Mouse (Mus musculus) forebrain, embryonic 12.5 days (tissue): ENCODE measurements around the gene Brinp1. TPM values are rescaled to one million over a fixed set of nuclear protein-coding genes. Genes with fewer than 3 reads are reported as not detected.

Experiments used
- ATAC-seq: fragments of 200-750 bp; cut with Nextera tagmentation; 2 replicates; pipeline ENCODE4 v1.8.0; 2017; ENCODE audit warnings: moderate TSS enrichment; ENCODE audit not compliant: low FRiP score
- H3K27ac ChIP-seq: fragments of 300-500 bp; sonication (generic); 2 replicates; pipeline ENCODE4 v1.5.1; 2016; ENCODE audit warnings: mild to moderate bottlenecking
- H3K27me3 ChIP-seq: fragments of 300-500 bp; sonication (generic); 2 replicates; pipeline ENCODE4 v1.6.1; 2016; ENCODE audit warnings: mild to moderate bottlenecking
- H3K36me3 ChIP-seq: fragments of 300-500 bp; sonication (generic); replicated peaks from 2 replicates; pipeline ENCODE4 v1.6.1; 2016; ENCODE audit warnings: mild to moderate bottlenecking
- H3K4me1 ChIP-seq: fragments of 300-500 bp; sonication (generic); 2 replicates; pipeline ENCODE4 v1.6.1; 2016
- H3K4me2 ChIP-seq: fragments of 300-500 bp; sonication (generic); 2 replicates; pipeline ENCODE4 v1.6.1; 2016; ENCODE audit warnings: mild to moderate bottlenecking, moderate library complexity
- H3K4me3 ChIP-seq: fragments of 300-500 bp; sonication (generic); replicated peaks from 2 replicates; pipeline ENCODE4 v1.5.1; 2016; ENCODE audit warnings: mild to moderate bottlenecking
- H3K9ac ChIP-seq: fragments of 300-500 bp; sonication (generic); 2 replicates; pipeline ENCODE4 v1.6.1; 2016; ENCODE audit warnings: mild to moderate bottlenecking
- H3K9me3 ChIP-seq: fragments of 300-500 bp; sonication (generic); 2 replicates; pipeline ENCODE4 v1.6.1; 2016
- WGBS: fragments of 180-500 bp; shearing (Covaris S2); methylation state at CpG from one replicate; pipeline ENCODE4 v1.1.7; 2016; 5-methylcytosine and 5-hydroxymethylcytosine counted together
- polyA plus RNA-seq: library from polyadenylated mRNA; unstranded; fragments of >200 nt; fragmentation: Nextera tagmentation; extraction: Ambion mirVana; gene quantifications from 2 replicates; pipeline ENCODE4 v1.2.1, GENCODE M21; 2016

Gene Brinp1
- polyA plus RNA-seq, 1 experiment from 2014 or later = 10.8 TPM

GRCm38 (mm10) chr4:68801923-68802855 is 152.0 kb downstream of the Brinp1 start:
- 86% methylated on average over 6 of the region's 6 CpGs for WGBS
- no peak overlapping the region for H3K4me2 ChIP-seq
- H3K36me3 ChIP-seq = no peaks in the 10 kb centered on the region
- no peak overlapping the region for H3K27ac ChIP-seq
- H3K9me3 ChIP-seq = no peaks in the 10 kb centered on the region
- H3K27me3 ChIP-seq = no peaks in the 10 kb centered on the region
- no peak for ATAC-seq
- no peak overlapping the region for H3K9ac ChIP-seq
- no peaks in the 10 kb centered on the region for H3K4me1 ChIP-seq
- H3K4me3 ChIP-seq = no peak overlapping the region

GRCm38 (mm10) chr4:68790003-68790402 is 164.2 kb downstream of the Brinp1 start:
- H3K9me3 ChIP-seq = no peaks in the 10 kb centered on the region
- H3K9ac ChIP-seq = no peak overlapping the region
- no peak overlapping the region for H3K27ac ChIP-seq
- 87% methylated on average over 5 of the region's 5 CpGs for WGBS
- no peak for ATAC-seq
- no peaks in the 10 kb centered on the region for H3K27me3 ChIP-seq
- no peaks in the 10 kb centered on the region for H3K4me1 ChIP-seq
- H3K4me3 ChIP-seq = no peak overlapping the region
- no peaks in the 10 kb centered on the region for H3K36me3 ChIP-seq
- no peak overlapping the region for H3K4me2 ChIP-seq

- H3K9ac ChIP-seq = no peak overlapping the region
- 68% methylated on average over 4 of the region's 4 CpGs for WGBS
- no peak overlapping the region for H3K4me3 ChIP-seq
- no peaks in the 10 kb centered on the region for H3K36me3 ChIP-seq
- no peak for ATAC-seq
- H3K9me3 ChIP-seq = no peaks in the 10 kb centered on the region
- no peaks in the 10 kb centered on the region for H3K27me3 ChIP-seq
- H3K4me1 ChIP-seq = no peaks in the 10 kb centered on the region
- H3K27ac ChIP-seq = no peak overlapping the region
- H3K4me2 ChIP-seq = no peak overlapping the region
These were observed 165.7 kb downstream of the Brinp1 start for GRCm38 (mm10) chr4:68788477-68788999.

- H3K9ac ChIP-seq = no peak overlapping the region
- H3K9me3 ChIP-seq = no peaks in the 10 kb centered on the region
- ATAC-seq = no peak
- H3K27me3 ChIP-seq = no peaks in the 10 kb centered on the region
- H3K36me3 ChIP-seq = no peaks in the 10 kb centered on the region
- no peaks in the 10 kb centered on the region for H3K4me1 ChIP-seq
- 87% methylated on average over 2 of the region's 2 CpGs for WGBS
- H3K27ac ChIP-seq = no peak overlapping the region
- no peak overlapping the region for H3K4me3 ChIP-seq
- no peak overlapping the region for H3K4me2 ChIP-seq
These were observed 166.6 kb downstream of the Brinp1 start for GRCm38 (mm10) chr4:68787642-68788041.

GRCm38 (mm10) chr4:68768256-68768655 is 185.9 kb downstream of the Brinp1 start:
- WGBS = 31% methylated on average over 5 of the region's 5 CpGs
- Histone ChIP-seq H3K4me3 (no peak overlapping the region), H3K4me2 (no peak overlapping the region), H3K9me3 (no peaks in the 10 kb centered on the region), H3K27me3 (no peaks in the 10 kb centered on the region), H3K4me1 (peaks cover 22% of the 10 kb centered on the region), H3K36me3 (no peaks in the 10 kb centered on the region), H3K9ac (no peak overlapping the region), H3K27ac (peak overlapping the region; percentile 53)
- ATAC-seq = no peak; the same call in 1 of the 2 replicates

- WGBS = 42% methylated on average over 5 of the region's 5 CpGs
- peaks cover 22% of the 10 kb centered on the region for H3K4me1 ChIP-seq
These were observed 186.8 kb downstream of the Brinp1 start for GRCm38 (mm10) chr4:68767393-68767792.

GRCm38 (mm10) chr4:68765772-68766573 is 188.2 kb downstream of the Brinp1 start:
- Histone ChIP-seq H3K27me3 (no peaks in the 10 kb centered on the region), H3K9me3 (no peaks in the 10 kb centered on the region), H3K36me3 (no peaks in the 10 kb centered on the region), H3K27ac (0 out of 2 replicates have a peak overlapping the region, but pooled peaks have one; percentile 25), H3K4me3 (no peak overlapping the region), H3K4me2 (no peak overlapping the region), H3K9ac (no peak overlapping the region), H3K4me1 (peaks cover 22% of the 10 kb centered on the region)
- WGBS = 59% methylated on average over 12 of the region's 12 CpGs
- peak; percentile 55 for ATAC-seq

More at GRCm38 (mm10) chr4:68767393-68767792, 186.8 kb downstream of the Brinp1 start:
- Histone ChIP-seq H3K27ac (0 out of 2 replicates have a peak overlapping the region, but pooled peaks have one; percentile 53), H3K4me3 (no peak overlapping the region), H3K36me3 (no peaks in the 10 kb centered on the region), H3K4me2 (no peak overlapping the region), H3K9me3 (no peaks in the 10 kb centered on the region), H3K9ac (no peak overlapping the region), H3K27me3 (no peaks in the 10 kb centered on the region)
- ATAC-seq = peak; percentile 68

GRCm38 (mm10) chr4:68764937-68765336 is 189.3 kb downstream of the Brinp1 start:
- Histone ChIP-seq H3K36me3 (no peaks in the 10 kb centered on the region), H3K4me3 (no peak overlapping the region), H3K9ac (no peak overlapping the region), H3K9me3 (no peaks in the 10 kb centered on the region), H3K4me2 (no peak overlapping the region), H3K27me3 (no peaks in the 10 kb centered on the region), H3K4me1 (peaks cover 22% of the 10 kb centered on the region), H3K27ac (no peak overlapping the region)
- WGBS = 87% methylated on average over 2 of the region's 2 CpGs
- no peak for ATAC-seq

- Histone ChIP-seq H3K9me3 (no peaks in the 10 kb centered on the region), H3K4me3 (no peak overlapping the region), H3K4me2 (no peak overlapping the region), H3K9ac (no peak overlapping the region), H3K27me3 (no peaks in the 10 kb centered on the region), H3K4me1 (no peaks in the 10 kb centered on the region), H3K36me3 (no peaks in the 10 kb centered on the region), H3K27ac (no peak overlapping the region)
- 30% methylated on average over 1 of the region's 1 CpGs for WGBS
- no peak for ATAC-seq
These were observed 233.2 kb downstream of the Brinp1 start for GRCm38 (mm10) chr4:68720983-68721382.
